Mouse (Mus musculus) spleen, adult 2 months (tissue): Measurements from ENCODE around the gene Bcl2l11. TPM values are rescaled to one million over a fixed set of nuclear protein-coding genes. Genes with fewer than 3 reads are reported as not detected.

Experiments used
- DNase-seq, 2 experiments: peaks; one replicate each; pipeline versions ENCODE4 v3.0.0 to v3.0.0-alpha.2; 2012 to 2021; ENCODE audit warnings: low spot score in 2 of 2, low read depth in 1 of 2
- H3K27ac ChIP-seq: fragments of 200-500 bp; 2 replicates; pipeline ENCODE4 v1.5.1; 2012; ENCODE audit warnings: low read length, inconsistent platforms; ENCODE audit not compliant: insufficient read depth
- H3K27me3 ChIP-seq: fragments of 200-500 bp; 2 replicates; pipeline ENCODE4 v1.6.1; 2012; ENCODE audit warnings: mild to moderate bottlenecking, moderate library complexity, low read length, inconsistent platforms; ENCODE audit not compliant: control insufficient read depth, insufficient read depth
- H3K36me3 ChIP-seq: fragments of 200-500 bp; 2 replicates; pipeline ENCODE4 v1.6.1; 2012; ENCODE audit warnings: mild to moderate bottlenecking, low read length, inconsistent platforms; ENCODE audit not compliant: control insufficient read depth, insufficient read depth
- H3K4me1 ChIP-seq: fragments of 200-500 bp; 2 replicates; pipeline ENCODE4 v1.6.1; 2011; ENCODE audit warnings: inconsistent platforms; ENCODE audit not compliant: control insufficient read depth, insufficient read depth, insufficient read length
- H3K4me3 ChIP-seq: fragments of 200-500 bp; 2 replicates; pipeline ENCODE4 v1.5.1; 2011; ENCODE audit warnings: mild to moderate bottlenecking, inconsistent platforms; ENCODE audit not compliant: insufficient read depth, insufficient read length; ENCODE audit errors: extremely low read depth
- CTCF ChIP-seq: fragments of 200-500 bp; IDR thresholded peaks from 2 replicates; pipeline ENCODE4 v1.5.1; 2011; ENCODE audit warnings: mild to moderate bottlenecking, inconsistent platforms; ENCODE audit not compliant: insufficient read depth, insufficient read length, insufficient replicate concordance; ENCODE audit errors: extremely low read depth
- POLR2A ChIP-seq: fragments of 200-500 bp; IDR thresholded peaks from 2 replicates; pipeline ENCODE4 v1.6.1; 2011; ENCODE audit warnings: low read depth, low read length, inconsistent platforms
- WGBS: fragments of 180-500 bp; shearing (Covaris S2); methylation state at CpG from one replicate; pipeline ENCODE4 v1.1.7; 2018; 5-methylcytosine and 5-hydroxymethylcytosine counted together
- polyA plus RNA-seq: library from polyadenylated mRNA; depleted of rRNA; stranded (reverse); fragments of >200 nt; gene quantifications from 2 replicates; pipeline ENCODE4 v1.2.3, GENCODE M21; 2012

Gene Bcl2l11
- polyA plus RNA-seq, 1 experiment: 21.6 TPM

DNA sequence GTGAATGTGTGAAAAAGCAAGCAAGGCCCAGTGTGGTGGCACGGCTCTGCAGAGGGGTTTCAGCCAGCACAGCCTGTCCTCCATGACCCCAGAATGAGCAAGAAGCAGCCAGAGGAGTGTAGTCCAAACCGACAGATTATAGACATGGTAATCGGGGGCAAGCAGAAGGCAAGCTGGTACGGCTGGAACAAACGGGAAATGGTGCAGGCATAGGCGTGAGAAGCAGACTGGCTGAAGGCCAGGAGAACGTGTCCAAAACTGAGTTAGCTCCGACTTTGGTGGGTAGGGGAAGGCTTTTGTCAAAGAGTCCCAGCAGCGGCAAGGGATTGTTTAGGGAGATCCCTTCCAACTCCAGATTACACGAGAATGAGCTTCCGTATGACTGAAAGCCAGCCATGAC, 44.1 kb downstream of the Bcl2l11 start:
- Histone ChIP-seq H3K27ac (no peak overlapping the region), H3K4me3 (no peak overlapping the region)
- WGBS: 79% methylated on average over 11 of the region's 11 CpGs

DNA sequence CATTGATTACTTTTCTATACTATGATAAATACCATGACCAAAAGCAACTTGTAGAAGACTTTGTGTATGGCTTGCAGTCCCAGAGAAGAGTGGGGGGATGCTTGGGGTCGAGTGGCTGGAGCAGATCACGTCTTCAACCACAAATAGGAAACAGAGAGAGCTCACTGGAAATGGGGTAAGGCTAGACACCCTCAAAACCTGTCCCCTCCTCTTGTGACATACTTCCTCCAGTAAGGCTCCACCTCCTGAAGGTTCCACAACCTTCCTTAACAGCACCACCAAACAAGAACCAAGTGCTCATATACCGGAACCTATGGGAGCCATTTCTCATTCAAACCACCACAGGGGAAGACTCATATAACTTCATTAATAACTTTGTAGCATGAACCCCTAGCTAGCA, 44.8 kb downstream of the Bcl2l11 start:
- Histone ChIP-seq H3K4me1 (no peaks in the 10 kb centered on the region; the same call in 1 of the 2 replicates), H3K27me3 (no peaks in the 10 kb centered on the region), H3K27ac (no peak overlapping the region), H3K36me3 (no peaks in the 10 kb centered on the region), H3K4me3 (no peak overlapping the region)
- DNase-seq: no peak
- WGBS: 60% methylated on average over 3 of the region's 3 CpGs
- TF ChIP-seq POLR2A (no peak), CTCF (no peak)

More for the DNA sequence above, 44.1 kb downstream of the Bcl2l11 start:
- no peaks in the 10 kb centered on the region for H3K36me3 ChIP-seq
- no peaks in the 10 kb centered on the region for H3K27me3 ChIP-seq
- no peaks in the 10 kb centered on the region; the same call in 1 of the 2 replicates for H3K4me1 ChIP-seq
- TF ChIP-seq POLR2A (no peak), CTCF (no peak)
- DNase-seq: no peak

DNA sequence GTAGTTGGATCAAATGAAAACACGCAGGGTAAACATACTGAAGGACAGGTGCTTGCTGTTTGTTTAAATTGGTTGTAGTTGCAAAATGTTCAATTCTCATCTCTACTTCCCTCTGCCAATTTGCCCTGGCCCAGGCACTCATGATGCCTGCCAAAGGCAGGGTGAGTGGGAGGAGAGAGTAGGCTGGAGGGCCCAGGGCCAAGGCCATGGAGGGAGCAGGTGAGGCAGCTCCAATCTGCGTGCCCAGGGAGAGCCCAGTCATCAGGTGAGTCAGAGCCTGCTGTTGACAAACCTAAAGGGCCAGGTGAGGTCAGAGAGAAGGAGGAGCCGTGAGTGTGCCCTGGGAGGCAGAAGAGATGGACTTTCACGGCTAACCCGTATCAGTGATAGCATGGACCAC, 46.4 kb downstream of the Bcl2l11 start:
- no peak for DNase-seq
- TF ChIP-seq CTCF (no peak), POLR2A (no peak)
- no peak overlapping the region for H3K27ac ChIP-seq
- no peaks in the 10 kb centered on the region for H3K27me3 ChIP-seq
- H3K4me1 ChIP-seq: no peaks in the 10 kb centered on the region; the same call in 1 of the 2 replicates
- WGBS: 94% methylated on average over 5 of the region's 5 CpGs
- H3K4me3 ChIP-seq: no peak overlapping the region
- H3K36me3 ChIP-seq: no peaks in the 10 kb centered on the region

DNA sequence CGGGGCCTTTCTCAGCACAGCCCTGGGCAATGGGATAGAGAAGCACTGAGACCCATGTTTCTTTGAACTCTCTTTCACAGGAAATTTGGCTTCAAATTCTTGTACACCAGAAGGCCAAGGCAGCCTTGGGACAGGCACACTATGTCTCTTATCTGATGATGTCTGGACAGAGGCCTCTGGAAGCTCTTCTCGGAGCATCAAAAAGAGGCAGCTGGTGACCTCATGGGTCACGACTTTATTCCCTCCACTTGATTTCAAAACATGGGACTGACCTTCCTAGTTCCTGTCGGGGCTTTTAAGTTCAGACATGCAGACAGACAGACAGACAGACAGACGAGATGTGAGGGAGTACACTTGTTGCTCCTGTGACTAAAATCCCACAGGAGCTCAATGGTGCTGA, 48.3 kb downstream of the Bcl2l11 start:
- no peak overlapping the region for H3K27ac ChIP-seq
- no peaks in the 10 kb centered on the region for H3K4me1 ChIP-seq
- 84% methylated on average over 5 of the region's 5 CpGs for WGBS
- H3K27me3 ChIP-seq: no peaks in the 10 kb centered on the region
- no peak for DNase-seq
- no peaks in the 10 kb centered on the region for H3K36me3 ChIP-seq
- TF ChIP-seq POLR2A (no peak), CTCF (no peak)
- no peak overlapping the region for H3K4me3 ChIP-seq

DNA sequence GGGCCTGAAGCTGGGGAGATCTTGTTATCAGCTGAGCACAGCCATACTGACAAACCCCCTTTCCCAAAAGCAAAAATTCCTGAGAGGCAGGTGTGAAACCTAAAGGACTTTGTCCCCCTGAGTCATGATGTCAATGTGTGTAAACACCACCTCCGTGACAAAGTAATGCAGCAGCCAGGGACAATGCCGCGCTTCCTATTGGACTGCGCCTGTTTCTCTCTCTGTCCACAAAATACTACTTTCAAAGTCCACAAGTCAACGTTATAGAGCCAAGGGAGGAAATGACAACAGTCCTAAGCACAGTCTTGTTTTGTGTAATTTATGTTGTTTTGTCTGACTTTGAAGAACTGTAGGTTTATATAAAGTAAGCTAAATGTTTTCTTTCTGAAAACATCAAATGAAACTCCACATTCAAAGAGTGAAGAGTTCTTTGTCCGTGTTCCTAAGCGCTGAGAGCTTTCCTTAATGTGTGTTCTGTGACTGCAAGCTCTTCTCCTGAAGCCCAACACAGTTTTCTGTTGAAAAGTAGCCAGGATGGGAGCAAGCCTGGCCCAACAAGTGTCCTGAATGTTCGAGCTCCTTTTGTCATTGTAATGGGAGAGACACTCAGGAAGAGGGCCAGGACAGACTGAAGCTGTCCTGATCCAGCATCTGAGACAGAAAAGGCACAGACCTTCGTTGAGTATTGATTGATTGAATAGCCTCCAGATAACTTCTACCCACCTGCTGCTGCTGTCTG, 48.9 kb downstream of the Bcl2l11 start:
- TF ChIP-seq POLR2A (no peak), CTCF (no peak)
- no peaks in the 10 kb centered on the region for H3K4me1 ChIP-seq
- H3K27me3 ChIP-seq: no peaks in the 10 kb centered on the region
- H3K27ac ChIP-seq: no peak overlapping the region
- no peaks in the 10 kb centered on the region for H3K36me3 ChIP-seq
- H3K4me3 ChIP-seq: no peak overlapping the region
- no peak for DNase-seq
- 81% methylated on average over 9 of the region's 9 CpGs for WGBS

DNA sequence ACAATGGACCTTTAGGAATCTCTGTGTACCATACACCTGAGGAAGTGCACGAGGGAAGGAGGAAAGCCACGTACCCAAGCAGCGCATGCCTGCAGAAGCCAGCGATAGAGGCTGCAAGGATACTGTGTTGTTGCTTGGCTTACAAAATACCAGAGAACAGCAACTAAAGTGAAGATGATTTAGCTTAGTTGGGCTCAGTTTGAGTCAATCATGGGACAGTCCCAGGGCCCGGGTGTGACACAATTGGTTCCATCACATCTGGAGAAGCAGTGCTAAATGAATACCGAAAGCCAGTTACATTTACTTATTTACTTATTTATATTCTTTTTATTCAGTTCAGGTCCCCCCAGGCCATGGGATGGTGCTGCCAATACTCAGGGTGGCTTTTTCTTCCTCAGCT, 49.8 kb downstream of the Bcl2l11 start:
- TF ChIP-seq CTCF (no peak), POLR2A (no peak)
- no peaks in the 10 kb centered on the region for H3K27me3 ChIP-seq
- H3K4me3 ChIP-seq: no peak overlapping the region
- no peaks in the 10 kb centered on the region for H3K4me1 ChIP-seq
- WGBS: 86% methylated on average over 6 of the region's 6 CpGs
- no peak overlapping the region for H3K27ac ChIP-seq
- no peak for DNase-seq
- no peaks in the 10 kb centered on the region for H3K36me3 ChIP-seq

DNA sequence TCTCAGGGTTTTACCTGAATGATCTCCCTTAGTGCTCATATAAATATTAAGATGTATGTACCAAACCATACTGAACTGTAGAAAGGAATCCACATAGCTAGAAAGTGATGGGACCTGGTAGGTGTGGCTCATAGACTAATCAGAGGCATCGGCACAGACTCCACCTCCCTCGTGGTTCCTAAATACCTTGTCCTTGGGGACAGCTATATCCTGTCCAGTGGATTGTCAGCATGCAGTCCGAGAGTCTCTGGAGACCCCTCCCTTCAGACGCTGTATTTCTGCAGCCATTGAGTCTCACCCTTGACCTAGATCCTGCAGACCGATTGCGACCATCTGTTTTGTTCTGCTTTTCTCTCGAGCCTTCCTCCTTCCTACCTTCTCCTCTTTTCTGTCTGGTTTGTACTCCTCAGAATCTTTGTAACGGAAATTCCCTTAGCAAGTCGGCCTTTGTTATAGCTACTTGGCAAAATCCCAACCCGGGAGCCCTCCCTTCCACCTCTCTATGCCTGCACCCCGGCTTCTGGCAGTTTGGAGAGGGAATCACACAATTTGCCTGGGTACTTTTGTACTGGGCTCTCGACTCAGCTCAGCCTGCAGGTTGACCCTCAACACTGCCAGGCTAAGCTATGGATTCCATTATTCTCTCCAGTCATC, 50.7 kb downstream of the Bcl2l11 start:
- WGBS: 40% methylated on average over 12 of the region's 12 CpGs
- Histone ChIP-seq H3K4me3 (no peak overlapping the region), H3K4me1 (no peaks in the 10 kb centered on the region), H3K27ac (no peak overlapping the region), H3K36me3 (no peaks in the 10 kb centered on the region), H3K27me3 (no peaks in the 10 kb centered on the region)
- TF ChIP-seq POLR2A: no peak
- no peak for TF ChIP-seq CTCF
- no peak for DNase-seq
